Mouse (Mus musculus) CH12.LX (cell line): ENCODE measurements around the gene Fry. TPM values are rescaled to one million over a fixed set of nuclear protein-coding genes. Genes with fewer than 3 reads are reported as not detected.

Experiments used
- DNase-seq: peaks from one replicate; pipeline ENCODE4 v3.0.0-alpha.2; 2013; ENCODE audit errors: extremely low read depth
- H3K27ac ChIP-seq: 2 replicates; pipeline ENCODE4 v1.5.1; 2012; ENCODE audit warnings: low read depth, mild to moderate bottlenecking, control low read depth, moderate library complexity; ENCODE audit not compliant: insufficient read depth
- H3K27me3 ChIP-seq: replicated peaks from 2 replicates; pipeline ENCODE3; 2012; ENCODE audit warnings: inconsistent platforms
- H3K36me3 ChIP-seq, 2 experiments: replicated peaks in 1 of 2; 2 replicates each; pipeline versions ENCODE3 to v1.6.1; 2012; ENCODE audit warnings: inconsistent platforms in 1 of 2, low read length in 1 of 2, mild to moderate bottlenecking in 1 of 2, mixed read lengths in 1 of 2, moderate library complexity in 1 of 2; ENCODE audit not compliant: control insufficient read depth in 1 of 2, insufficient read depth in 1 of 2
- H3K4me1 ChIP-seq, 2 experiments: 2 replicates each; pipeline ENCODE4 v1.6.1; 2012; ENCODE audit warnings: inconsistent platforms in 1 of 2, moderate library complexity in 1 of 2; ENCODE audit not compliant: insufficient read depth in 2 of 2, control insufficient read depth in 1 of 2
- H3K4me2 ChIP-seq: 2 replicates; pipeline ENCODE4 v1.6.1; 2012; ENCODE audit warnings: low read depth, mild to moderate bottlenecking, control low read depth; ENCODE audit not compliant: poor library complexity, insufficient read depth, severe bottlenecking
- H3K4me3 ChIP-seq, 3 experiments: fragments of 150-350 bp in 1 of 3; sonication (generic) in 1 of 3; replicated peaks in 1 of 3; 2 replicates each; pipeline versions ENCODE3 to v1.5.1; 2011 to 2012; ENCODE audit warnings: low read depth in 2 of 3, low read length in 2 of 3, mild to moderate bottlenecking in 2 of 3, moderate library complexity in 2 of 3, control low read depth in 1 of 3, improper control_type of control experiment in 1 of 3, inconsistent platforms in 1 of 3, mixed read lengths in 1 of 3; ENCODE audit not compliant: poor library complexity in 1 of 3
- H3K79me2 ChIP-seq: replicated peaks from 2 replicates; pipeline ENCODE4 v1.6.1; 2012; ENCODE audit warnings: mild to moderate bottlenecking, moderate library complexity; ENCODE audit not compliant: control insufficient read depth, poor library complexity, insufficient read depth, severe bottlenecking; ENCODE audit errors: extremely low read depth
- H3K9ac ChIP-seq: 2 replicates; pipeline ENCODE4 v1.6.1; 2012; ENCODE audit warnings: low read depth, mild to moderate bottlenecking, control low read depth, moderate library complexity; ENCODE audit not compliant: insufficient read depth
- H3K9me3 ChIP-seq: replicated peaks from 2 replicates; pipeline ENCODE3; 2012; ENCODE audit warnings: low read length, inconsistent platforms, mixed read lengths
- CHD2 ChIP-seq: IDR thresholded peaks from 2 replicates; pipeline ENCODE4 v1.6.1; 2011; ENCODE audit warnings: low read length, improper control_type of control experiment
- CTCF ChIP-seq, 2 experiments: IDR thresholded peaks in 1 of 2; conservative IDR thresholded peaks in 1 of 2; 2 replicates each; pipeline ENCODE4 v1.5.1; 2011 to 2012; ENCODE audit warnings: low read depth in 2 of 2, low read length in 2 of 2, improper control_type of control experiment in 1 of 2, inconsistent platforms in 1 of 2, mild to moderate bottlenecking in 1 of 2, moderate library complexity in 1 of 2
- ELF1 ChIP-seq: IDR thresholded peaks from 2 replicates; pipeline ENCODE4 v1.6.1; 2014; ENCODE audit warnings: low read depth, mild to moderate bottlenecking, inconsistent platforms, low read length, improper control_type of control experiment
- GABPA ChIP-seq: IDR thresholded peaks from 2 replicates; pipeline ENCODE4 v1.6.1; 2012; ENCODE audit warnings: low read depth, low read length, improper control_type of control experiment, inconsistent platforms; ENCODE audit not compliant: insufficient replicate concordance
- HCFC1 ChIP-seq: IDR thresholded peaks from 2 replicates; pipeline ENCODE4 v1.6.1; 2012; ENCODE audit warnings: low read depth, mild to moderate bottlenecking, inconsistent platforms, low read length, improper control_type of control experiment
- IRF4 ChIP-seq: IDR thresholded peaks from 2 replicates; pipeline ENCODE4 v1.6.1; 2014; ENCODE audit warnings: low read depth, mild to moderate bottlenecking, inconsistent platforms, low read length, improper control_type of control experiment
- JUN ChIP-seq: IDR thresholded peaks from 2 replicates; pipeline ENCODE4 v1.6.1; 2011; ENCODE audit warnings: low read depth, mild to moderate bottlenecking, low read length, improper control_type of control experiment, moderate library complexity; ENCODE audit not compliant: insufficient read depth
- MAX ChIP-seq: IDR thresholded peaks from 2 replicates; pipeline ENCODE4 v1.6.1; 2011; ENCODE audit warnings: low read length, improper control_type of control experiment
- MEF2A ChIP-seq: IDR thresholded peaks from 2 replicates; pipeline ENCODE4 v1.6.1; 2014; ENCODE audit warnings: low read depth, mild to moderate bottlenecking, inconsistent platforms, low read length, improper control_type of control experiment, borderline replicate concordance
- MYC ChIP-seq: IDR thresholded peaks from 2 replicates; pipeline ENCODE4 v1.6.1; 2011; ENCODE audit warnings: low read depth, mild to moderate bottlenecking, improper control_type of control experiment, low read length
- NELFE ChIP-seq: IDR thresholded peaks from 2 replicates; pipeline ENCODE4 v1.6.1; 2011; ENCODE audit warnings: low read depth, low read length, improper control_type of control experiment
- PAX5 ChIP-seq: IDR thresholded peaks from 2 replicates; pipeline ENCODE4 v1.6.1; 2012; ENCODE audit warnings: low read length, inconsistent platforms, mixed read lengths
- SIN3A ChIP-seq: IDR thresholded peaks from 2 replicates; pipeline ENCODE4 v1.6.1; 2012; ENCODE audit warnings: low read length, improper control_type of control experiment, inconsistent platforms
- SMC3 ChIP-seq: IDR thresholded peaks from 2 replicates; pipeline ENCODE4 v1.6.1; 2011; ENCODE audit warnings: low read depth, low read length, improper control_type of control experiment
- TBP ChIP-seq: conservative IDR thresholded peaks from 2 replicates; pipeline ENCODE4 v1.6.1; 2011; ENCODE audit warnings: low read depth, low read length, improper control_type of control experiment
- TCF12 ChIP-seq: IDR thresholded peaks from 2 replicates; pipeline ENCODE4 v1.6.1; 2014; ENCODE audit warnings: low read depth, mild to moderate bottlenecking, inconsistent platforms, low read length, improper control_type of control experiment
- UBTF ChIP-seq: IDR thresholded peaks from 2 replicates; pipeline ENCODE4 v1.6.1; 2012; ENCODE audit warnings: low read depth, mild to moderate bottlenecking, inconsistent platforms, low read length, improper control_type of control experiment, moderate library complexity
- USF2 ChIP-seq: conservative IDR thresholded peaks from 2 replicates; pipeline ENCODE4 v1.6.1; 2011; ENCODE audit warnings: low read depth, low read length, improper control_type of control experiment
- ZC3H11A ChIP-seq: IDR thresholded peaks from 2 replicates; pipeline ENCODE4 v1.6.1; 2012; ENCODE audit warnings: low read depth, mild to moderate bottlenecking, inconsistent platforms, low read length, improper control_type of control experiment
- ZKSCAN1 ChIP-seq: IDR thresholded peaks from 2 replicates; pipeline ENCODE4 v1.6.1; 2012; ENCODE audit warnings: low read depth, inconsistent platforms, low read length, improper control_type of control experiment, borderline replicate concordance
- dilution Hi-C: fragments of 300-500 bp; cut with MboI; formaldehyde crosslinking; loops from 2 replicates; pipeline ENCODE4 v1.14.3; 2020; ENCODE audit warnings: low sequenced_read_pairs; ENCODE audit not compliant: extremely low pct_unique_long_range_greater_than_20kb, extremely low pct_ligation_motif_present
- in situ Hi-C: fragments of 300-500 bp; cut with MboI; formaldehyde crosslinking; loops from 3 replicates; pipeline ENCODE4 v1.14.3; 2019; ENCODE audit warnings: low sequenced_read_pairs, low pct_ligation_motif_present, low pct_unique_long_range_greater_than_20kb, mixed read lengths
- polyA plus RNA-seq: library from polyadenylated mRNA; unstranded; fragments of >175 nt; gene quantifications from 2 replicates; pipeline ENCODE4 v1.2.1, GENCODE M21; 2012; ENCODE audit warnings: low read depth; ENCODE audit not compliant: insufficient read length
- total RNA-seq, 2 experiments: library from RNA; depleted of rRNA; stranded (reverse); fragments of 300-350 nt in 1 of 2; fragments of >200 nt in 1 of 2; gene quantifications; 2 replicates each; pipeline ENCODE4 v1.2.3; 2012 to 2014

Fry gene
- total and polyA plus RNA-seq, 3 experiments, result 0.34 to 0.80 (median 0.34) TPM

DNA sequence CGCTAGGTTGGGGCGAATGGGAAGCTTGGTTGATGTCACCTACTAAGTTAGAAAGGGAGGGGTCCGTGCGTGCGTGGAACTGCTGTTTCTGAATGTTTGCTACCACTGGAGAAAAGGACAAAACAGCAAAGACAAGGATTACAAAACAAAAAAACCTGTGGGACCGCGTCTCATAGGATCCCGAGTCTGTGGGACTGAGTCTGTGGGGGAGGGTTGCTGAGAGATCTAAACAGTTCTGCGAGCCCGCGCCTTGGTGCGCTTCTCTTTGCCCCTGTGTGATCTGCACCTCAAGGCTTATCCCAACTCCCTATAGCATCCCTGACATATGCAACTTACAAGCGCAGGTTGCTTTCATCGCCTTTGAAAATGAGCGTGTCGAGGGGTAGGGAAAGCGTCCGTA is 89.2 kb downstream of the Fry start:
- TF ChIP-seq CTCF (conservative IDR thresholded peaks at IDR 0.05 in 1 of 2, IDR thresholded peaks at IDR 0.05 in 1 of 2; ENCODE audit: low read depth in 2 of 2, low read length in 2 of 2) (no peak), SIN3A (no peak), SMC3 (no peak), ZC3H11A (no peak), ELF1 (no peak), IRF4 (no peak), MEF2A (no peak), USF2 (no peak), ZKSCAN1 (no peak), MAX (no peak), GABPA (no peak), UBTF (no peak), CHD2 (no peak), TCF12 (no peak), PAX5 (no peak), TBP (no peak), MYC (no peak), JUN (no peak), NELFE (no peak), HCFC1 (no peak)
- no peak for DNase-seq
- Histone ChIP-seq H3K9ac (no peak overlapping the region), H3K4me3 (no peak overlapping the region), H3K27me3 (no peaks in the 10 kb centered on the region), H3K79me2 (no peaks in the 10 kb centered on the region), H3K36me3 (no peaks in the 10 kb centered on the region), H3K4me2 (no peak overlapping the region), H3K9me3 (peaks cover 29% of the 10 kb centered on the region), H3K27ac (no peak overlapping the region), H3K4me1 (no peaks in the 10 kb centered on the region)
- dilution Hi-C loops (no loop called here), in situ Hi-C loops (no loop called here)

GRCm38 (mm10) chr5:150208009-150208408 is 89.6 kb downstream of the Fry start:
- in situ Hi-C loops, result no loop called here
- TF ChIP-seq TCF12 (no peak), USF2 (no peak), GABPA (no peak), NELFE (no peak)
- no peaks in the 10 kb centered on the region for H3K27me3 ChIP-seq
- DNase-seq, result no peak
- H3K79me2 ChIP-seq, result no peaks in the 10 kb centered on the region
- H3K4me2 ChIP-seq, result no peak overlapping the region
- no peaks in the 10 kb centered on the region for H3K36me3 ChIP-seq
- no peak overlapping the region for H3K27ac ChIP-seq
- dilution Hi-C loops, result no loop called here
- no peak overlapping the region for H3K9ac ChIP-seq
- no peak overlapping the region for H3K4me3 ChIP-seq
- H3K4me1 ChIP-seq, result no peaks in the 10 kb centered on the region
- H3K9me3 ChIP-seq, result peaks cover 27% of the 10 kb centered on the region
